Mouse (Mus musculus) stomach, postnatal 0 days (tissue): ENCODE data around the gene Rtp4.

Experiments used
- CTCF ChIP-seq: IDR thresholded peaks from 2 replicates; pipeline ENCODE4 v1.5.1; 2016; ENCODE audit warnings: antibody characterized with exemption, low read depth, mild to moderate bottlenecking, moderate library complexity
- EP300 ChIP-seq: optimal IDR thresholded peaks from 2 replicates; pipeline ENCODE3; 2016; ENCODE audit warnings: antibody characterized with exemption

GRCm38 (mm10) chr16:23631531-23631930 is 111.4 kb downstream of the Rtp4 start:
- no peak for TF ChIP-seq EP300
- no peak for TF ChIP-seq CTCF
